Mouse (Mus musculus) olfactory bulb, adult 2 months (tissue): ENCODE measurements at regions not wholly inside any gene's neighbourhood (a gene's known extent, or its start where the extent isn't known, plus 50 kb on each side); places are given as distances from the start of the nearest gene placed in this dataset.

Source experiments
- H3K27ac ChIP-seq: fragments of 200-500 bp; 2 replicates; pipeline ENCODE4 v1.5.1; 2012; ENCODE audit warnings: low read depth, low read length; ENCODE audit not compliant: insufficient read depth
- H3K4me1 ChIP-seq: fragments of 200-500 bp; 2 replicates; pipeline ENCODE4 v1.6.1; 2012; ENCODE audit warnings: low read length; ENCODE audit not compliant: control insufficient read depth, insufficient read depth
- H3K4me3 ChIP-seq: fragments of 200-500 bp; 2 replicates; pipeline ENCODE4 v1.5.1; 2012; ENCODE audit warnings: mild to moderate bottlenecking, low read depth, low read length, moderate library complexity; ENCODE audit not compliant: insufficient read depth
- CTCF ChIP-seq: fragments of 200-500 bp; IDR thresholded peaks from 2 replicates; pipeline ENCODE4 v1.5.1; 2012; ENCODE audit warnings: low read depth, mild to moderate bottlenecking, low read length, moderate library complexity; ENCODE audit not compliant: insufficient read depth
- POLR2A ChIP-seq: fragments of 200-500 bp; IDR thresholded peaks from 2 replicates; pipeline ENCODE4 v1.6.1; 2012; ENCODE audit warnings: mild to moderate bottlenecking, low read depth, low read length, moderate library complexity; ENCODE audit not compliant: insufficient read depth
- WGBS: fragments of 180-500 bp; shearing (Covaris S2); methylation state at CpG from one replicate; pipeline ENCODE4 v1.1.7; 2018; 5-methylcytosine and 5-hydroxymethylcytosine counted together

DNA sequence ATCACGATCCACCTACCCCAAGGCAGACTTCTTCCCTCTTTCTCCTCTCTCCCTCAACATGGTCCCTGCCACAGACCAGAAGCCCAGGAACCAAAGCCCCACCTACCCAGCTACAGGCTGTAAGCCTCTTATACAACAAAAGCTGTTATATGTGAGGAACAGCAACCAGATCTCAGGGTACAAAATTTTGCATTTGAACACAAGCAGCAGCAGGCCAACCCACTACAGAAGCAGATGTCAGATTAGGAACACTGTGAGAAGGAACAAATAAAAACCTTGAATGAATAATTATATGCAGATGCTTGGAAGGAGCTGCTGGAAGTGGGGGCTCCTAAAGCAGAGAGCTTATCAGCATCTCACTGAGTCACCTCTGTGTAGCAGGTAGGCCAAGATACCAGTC lies 444.8 kb downstream of the Tox3 start:
- no peak for TF ChIP-seq POLR2A
- no peak for TF ChIP-seq CTCF
- 96% methylated on average over 1 of the region's 1 CpGs for WGBS
- no peak overlapping the region for H3K4me3 ChIP-seq

DNA sequence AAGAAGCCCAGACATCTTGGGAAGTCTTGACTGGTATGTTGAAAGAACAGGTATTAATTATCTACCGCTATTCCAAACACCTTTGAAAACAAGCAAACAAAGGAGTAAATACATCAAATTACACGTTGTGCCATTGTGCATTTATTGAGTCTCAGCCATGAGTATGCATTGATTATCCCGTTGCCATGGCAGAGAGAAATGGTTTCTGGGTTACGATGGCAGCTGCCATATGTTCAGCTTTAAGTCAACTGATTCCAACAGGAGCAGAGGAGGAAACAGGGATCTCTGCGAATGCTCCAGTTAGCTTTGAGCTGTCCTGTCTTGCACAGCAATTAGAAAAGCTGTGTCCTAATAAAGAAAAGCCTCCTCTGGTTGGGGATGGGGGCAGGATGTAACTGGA lies 475.4 kb downstream of the Tox3 start:
- Histone ChIP-seq H3K4me1 (peaks cover 2% of the 10 kb centered on the region), H3K27ac (no peak overlapping the region), H3K4me3 (no peak overlapping the region)
- WGBS: 43% methylated on average over 5 of the region's 5 CpGs
- TF ChIP-seq CTCF: no peak
- TF ChIP-seq POLR2A: no peak

More for the DNA sequence above, 444.8 kb downstream of the Tox3 start:
- Histone ChIP-seq H3K27ac (0 out of 2 replicates have a peak overlapping the region, but pooled peaks have one; percentile 8), H3K4me1 (no peaks in the 10 kb centered on the region; the same call in 1 of the 2 replicates)

DNA sequence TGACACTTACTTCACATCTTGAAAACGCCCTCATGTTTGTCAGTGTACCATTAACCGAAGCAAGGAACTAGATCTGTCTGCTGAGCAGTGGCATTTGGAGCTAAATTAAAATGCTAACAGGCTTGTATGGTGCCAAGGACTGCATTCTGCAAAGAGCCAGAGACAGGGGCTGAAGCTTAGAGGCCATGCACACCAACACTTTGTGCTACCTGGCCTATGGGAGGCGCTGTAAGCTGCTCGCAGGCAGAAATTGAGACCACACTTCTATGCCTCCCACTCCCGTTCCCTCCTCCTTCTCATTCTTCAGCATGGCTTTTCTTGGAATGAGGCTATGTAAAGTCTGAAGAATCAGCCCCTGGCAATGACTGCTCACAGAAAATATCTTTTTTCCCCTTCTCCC lies 476.2 kb downstream of the Tox3 start:
- TF ChIP-seq CTCF: no peak
- TF ChIP-seq POLR2A: no peak
- WGBS: 65% methylated on average over 5 of the region's 5 CpGs
- H3K27ac ChIP-seq: no peak overlapping the region

DNA sequence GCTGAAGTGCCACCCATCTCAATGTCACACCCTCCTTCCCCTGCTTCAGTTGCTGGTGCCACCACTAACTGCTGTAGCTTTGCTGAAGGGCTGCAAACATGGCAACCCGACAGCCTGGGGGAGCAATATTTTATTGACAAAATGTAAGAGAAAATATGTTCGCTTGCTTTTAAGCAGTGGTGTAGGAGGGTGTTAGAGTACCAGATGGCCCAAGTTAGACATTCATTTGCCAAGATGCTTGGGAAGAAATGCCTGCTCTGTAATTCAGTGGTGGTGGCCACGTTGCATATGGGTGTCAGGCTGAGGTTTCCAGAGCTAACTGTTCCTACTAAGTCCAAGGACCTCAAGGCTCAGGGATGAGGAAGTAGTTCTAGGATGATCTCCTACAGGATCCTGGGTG lies 488.3 kb downstream of the Tox3 start:
- no peak for TF ChIP-seq POLR2A
- TF ChIP-seq CTCF: no peak
- WGBS: 99% methylated on average over 3 of the region's 3 CpGs
- no peaks in the 10 kb centered on the region for H3K4me1 ChIP-seq
- H3K27ac ChIP-seq: no peak overlapping the region
- no peak overlapping the region for H3K4me3 ChIP-seq

More for the DNA sequence above, 476.2 kb downstream of the Tox3 start:
- H3K4me3 ChIP-seq: no peak overlapping the region
- peaks cover 2% of the 10 kb centered on the region for H3K4me1 ChIP-seq

DNA sequence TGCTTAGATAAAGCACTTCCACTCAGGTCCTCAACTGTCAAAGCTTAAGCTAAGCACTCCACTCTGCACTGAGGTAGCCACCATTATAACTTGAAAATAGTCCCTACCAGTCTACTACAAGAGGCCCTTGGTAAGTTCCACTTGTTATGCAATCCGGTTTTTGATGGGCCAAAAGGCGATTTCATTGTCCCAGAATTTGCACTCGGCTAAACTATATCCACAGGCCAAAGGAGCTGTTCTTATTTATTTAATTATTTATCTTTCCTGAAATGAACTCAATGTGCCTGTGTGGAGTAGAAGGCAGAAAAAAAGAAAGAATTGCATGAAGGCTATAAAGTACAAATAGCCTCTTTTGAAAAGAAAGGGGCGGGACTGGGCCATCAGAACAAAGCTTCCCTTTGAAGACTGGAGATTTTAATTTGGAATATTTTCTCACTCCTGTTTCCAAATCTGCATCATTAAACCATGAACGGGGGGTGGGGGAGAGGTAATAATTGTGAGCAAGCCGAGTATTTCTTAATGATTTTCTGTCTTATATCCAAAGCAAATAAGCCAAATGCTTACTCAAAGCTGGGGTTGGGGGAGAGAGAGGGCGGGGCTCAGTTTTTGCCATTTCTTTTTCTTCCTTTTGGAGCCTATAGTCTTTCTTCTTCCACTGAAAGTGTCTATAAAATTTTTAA lies 489.3 kb downstream of the Tox3 start:
- TF ChIP-seq POLR2A: no peak
- TF ChIP-seq CTCF: no peak
- WGBS: 55% methylated on average over 7 of the region's 7 CpGs
- Histone ChIP-seq H3K27ac (no peak overlapping the region), H3K4me3 (no peak overlapping the region), H3K4me1 (no peaks in the 10 kb centered on the region)

DNA sequence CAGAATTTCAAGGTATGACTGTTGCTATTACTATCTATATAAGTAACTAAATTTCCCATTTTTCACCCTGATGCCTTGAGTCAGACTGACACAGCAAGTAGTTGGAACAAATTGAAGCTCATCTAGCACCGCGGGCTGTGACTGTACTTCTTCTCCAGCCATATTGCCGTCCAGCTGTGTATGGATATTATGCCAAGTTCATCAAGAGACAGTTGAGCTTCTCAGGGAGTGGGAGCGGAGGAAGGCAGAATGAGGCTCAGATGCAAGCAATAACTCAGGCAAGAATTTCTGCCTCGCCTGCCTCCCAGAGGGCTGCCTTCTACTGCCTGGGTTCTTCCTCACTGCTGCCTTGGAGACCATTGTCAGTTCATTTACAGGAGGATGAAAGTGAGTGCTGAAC lies 492.6 kb downstream of the Tox3 start:
- TF ChIP-seq CTCF (no peak), POLR2A (no peak)
- H3K4me1 ChIP-seq: no peaks in the 10 kb centered on the region
- H3K4me3 ChIP-seq: no peak overlapping the region
- 88% methylated on average over 5 of the region's 5 CpGs for WGBS
- H3K27ac ChIP-seq: no peak overlapping the region

DNA sequence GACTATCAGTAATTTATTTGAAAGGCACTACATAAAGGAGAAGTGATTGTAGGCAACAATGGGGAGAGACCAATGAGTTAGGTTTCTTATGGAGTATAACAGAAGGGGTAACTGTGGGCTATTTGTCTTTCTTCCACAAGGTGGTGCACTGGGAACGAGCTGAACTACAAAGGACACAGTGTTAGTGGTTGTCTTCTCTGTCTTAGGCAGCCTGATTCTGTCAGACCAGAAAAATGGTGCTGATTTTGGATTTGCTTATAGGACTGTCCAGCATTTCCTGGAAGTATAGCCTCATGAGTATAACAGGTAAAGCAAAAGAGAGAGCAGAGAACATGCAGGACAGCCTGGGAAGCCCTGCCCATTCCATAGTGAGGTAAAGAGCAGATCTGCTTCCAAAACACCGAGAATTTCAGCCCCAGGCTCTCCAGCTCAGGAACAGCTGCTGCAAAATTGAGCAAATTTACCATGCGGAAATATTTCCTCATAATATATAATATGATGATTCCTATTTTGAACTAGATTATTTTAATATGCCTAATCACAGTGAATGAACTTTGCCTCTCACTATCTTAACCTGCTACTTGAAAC lies 497.8 kb downstream of the Tox3 start:
- no peak overlapping the region for H3K4me3 ChIP-seq
- no peaks in the 10 kb centered on the region for H3K4me1 ChIP-seq
- 41% methylated on average over 3 of the region's 3 CpGs for WGBS
- no peak for TF ChIP-seq CTCF
- TF ChIP-seq POLR2A: no peak
- no peak overlapping the region for H3K27ac ChIP-seq

DNA sequence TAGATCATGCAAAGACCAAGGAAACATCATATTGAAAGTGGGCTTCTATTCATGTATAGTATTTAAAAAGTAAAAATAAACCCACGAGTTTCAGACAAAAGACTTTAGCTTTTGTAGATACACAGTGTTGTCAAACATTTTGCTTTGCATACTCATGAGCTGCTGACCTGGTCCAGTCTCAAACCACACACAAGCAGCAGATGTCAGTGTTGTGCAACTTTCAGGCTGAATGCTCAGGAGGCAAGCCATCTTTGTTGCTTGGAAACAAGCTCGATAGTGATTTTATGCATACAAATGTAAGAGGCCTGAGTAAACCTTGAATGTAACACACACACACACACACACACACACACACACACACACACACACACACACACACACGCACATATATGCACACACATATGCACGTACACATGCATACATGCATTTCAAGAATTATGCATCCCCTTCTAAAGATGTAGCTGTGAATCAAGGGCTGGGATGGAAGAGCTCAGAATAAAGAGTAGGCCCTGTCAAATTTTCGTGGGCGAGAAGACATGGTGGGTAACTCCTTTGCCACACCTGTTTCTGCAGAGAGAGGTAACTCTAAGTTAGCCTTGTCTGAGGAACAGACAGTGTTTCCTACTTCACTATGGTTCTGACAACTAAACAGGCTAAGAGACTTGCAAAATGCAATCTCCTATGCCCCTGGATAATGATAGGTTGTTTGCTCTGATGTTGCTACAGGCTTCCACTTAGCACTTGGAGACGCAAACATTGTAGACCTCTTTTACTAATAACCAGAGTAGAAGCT lies 498.5 kb downstream of the Tox3 start:
- H3K4me1 ChIP-seq: no peaks in the 10 kb centered on the region
- peak overlapping the region; percentile 28; the same call in 1 of the 2 replicates for H3K27ac ChIP-seq
- 28% methylated on average over 7 of the region's 7 CpGs for WGBS
- H3K4me3 ChIP-seq: no peak overlapping the region
- TF ChIP-seq CTCF (no peak), POLR2A (no peak)

DNA sequence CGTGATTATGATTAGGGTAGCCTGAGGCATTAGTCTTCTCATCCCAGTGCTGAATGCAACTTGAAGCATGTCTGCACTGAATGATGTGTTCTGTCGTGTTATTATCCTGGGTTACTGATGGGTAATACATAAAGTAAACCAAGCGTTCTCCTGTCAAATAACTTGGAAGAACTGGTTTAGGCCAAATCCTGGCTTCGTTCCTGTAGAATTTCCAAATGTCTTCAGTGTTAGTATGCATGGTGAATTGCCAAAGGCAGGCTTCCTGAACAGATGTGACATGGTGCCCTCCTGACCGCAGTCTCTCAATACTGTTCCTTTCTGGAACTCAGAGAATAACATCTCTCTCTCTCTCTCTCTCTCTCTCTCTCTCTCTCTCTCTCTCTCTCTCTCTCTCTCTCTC lies 509.6 kb downstream of the Tox3 start:
- TF ChIP-seq POLR2A (no peak), CTCF (no peak)
- 81% methylated on average over 5 of the region's 5 CpGs for WGBS

More for the DNA sequence above, 509.6 kb downstream of the Tox3 start:
- no peak overlapping the region for H3K27ac ChIP-seq
- no peak overlapping the region for H3K4me3 ChIP-seq
- H3K4me1 ChIP-seq: no peaks in the 10 kb centered on the region
